Mouse (Mus musculus): ENCODE measurements around the gene Lasp1. TPM values are rescaled to one million over a fixed set of nuclear protein-coding genes. Genes with fewer than 3 reads are reported as not detected.

The Lasp1 gene
- total and polyA plus RNA-seq, 3 experiments, result 28.2 to 31.6 (median 31.1) TPM

- H3K79me2 ChIP-seq (replicated peaks; ENCODE audit: control insufficient read depth, insufficient read depth, low read length), result peaks cover 2% of the 10 kb centered on the region; the same call in 1 of the 2 replicates
- DNase-seq, result peak in 1 of 2 experiments; percentile 24
- H3K27me3 ChIP-seq (ENCODE audit: control insufficient read depth, insufficient read depth, low read length), result no peaks in the 10 kb centered on the region
- 55% methylated on average over 7 of the region's 7 CpGs for WGBS
- H3K27ac ChIP-seq, result peak overlapping the region; percentile 79
- no peak overlapping the region for H3K9ac ChIP-seq (ENCODE audit: low read depth, low read length)
- TF ChIP-seq CTCF (IDR thresholded peaks at IDR 0.05), result no peak
- TF ChIP-seq POLR2A (IDR thresholded peaks at IDR 0.05; ENCODE audit: insufficient read depth, low read depth, low read length), result no peak
- no peak for TF ChIP-seq EP300 (IDR thresholded peaks at IDR 0.05; ENCODE audit: insufficient read depth, low read depth, low read length)
- H3K4me1 ChIP-seq (ENCODE audit: control insufficient read depth, insufficient read depth, low read length), result peaks cover 61% of the 10 kb centered on the region
- intact Hi-C loops (cut with DNase I), result loop anchor here (2.0 kb wide), 1 partner anchor 14 kb away; no protein-coding TSS in a partner anchor
- H3K4me3 ChIP-seq, result no peak overlapping the region
- H3K36me3 ChIP-seq (ENCODE audit: control insufficient read depth, insufficient read depth, low read length), result peaks cover 33% of the 10 kb centered on the region
These were observed 7.8 kb downstream of the Lasp1 start for GRCm38 (mm10) chr11:97806613-97806964.

DNA sequence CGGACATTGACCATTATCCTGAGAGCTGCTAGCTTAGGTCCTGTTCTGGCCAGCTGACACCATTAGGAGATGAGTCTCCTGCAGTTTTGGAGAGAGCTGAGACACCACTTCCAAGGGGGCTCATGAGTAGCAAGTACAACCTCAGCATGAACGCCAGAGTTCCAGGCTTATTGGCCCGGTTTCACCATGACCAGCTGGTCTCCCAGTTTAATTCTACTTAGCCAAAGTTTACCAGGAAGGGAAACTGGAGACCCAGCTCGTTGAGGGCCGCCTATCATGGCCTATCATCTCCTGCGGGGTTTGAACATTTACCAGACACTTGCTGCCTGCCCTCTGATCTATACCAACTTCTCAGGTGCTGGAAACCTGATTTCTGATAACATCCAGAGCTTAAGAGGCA is 8.8 kb downstream of the Lasp1 start:
- intact Hi-C loops (cut with DNase I), result loop anchor here (2.0 kb wide), 1 partner anchor 13 kb away; no protein-coding TSS in a partner anchor
- Histone ChIP-seq H3K27me3 (ENCODE audit: control insufficient read depth, insufficient read depth, low read length) (no peaks in the 10 kb centered on the region), H3K27ac (peak overlapping the region; percentile 70), H3K79me2 (replicated peaks; ENCODE audit: control insufficient read depth, insufficient read depth, low read length) (peaks cover 2% of the 10 kb centered on the region), H3K36me3 (ENCODE audit: control insufficient read depth, insufficient read depth, low read length) (peaks cover 33% of the 10 kb centered on the region), H3K9ac (ENCODE audit: low read depth, low read length) (no peak overlapping the region), H3K4me3 (no peak overlapping the region), H3K4me1 (ENCODE audit: control insufficient read depth, insufficient read depth, low read length) (peaks cover 59% of the 10 kb centered on the region)
- DNase-seq, result peak in 1 of 2 experiments; percentile 70
- TF ChIP-seq CTCF (IDR thresholded peaks at IDR 0.05) (no peak), EP300 (IDR thresholded peaks at IDR 0.05; ENCODE audit: insufficient read depth, low read depth, low read length) (no peak), POLR2A (IDR thresholded peaks at IDR 0.05; ENCODE audit: insufficient read depth, low read depth, low read length) (no peak)
- 30% methylated on average over 6 of the region's 6 CpGs for WGBS

- 37% methylated on average over 2 of the region's 2 CpGs for WGBS
- Histone ChIP-seq H3K79me2 (replicated peaks; ENCODE audit: control insufficient read depth, insufficient read depth, low read length) (peaks cover 2% of the 10 kb centered on the region), H3K4me1 (ENCODE audit: control insufficient read depth, insufficient read depth, low read length) (peaks cover 61% of the 10 kb centered on the region), H3K9ac (ENCODE audit: low read depth, low read length) (no peak overlapping the region), H3K27ac (peak overlapping the region; percentile 70), H3K27me3 (ENCODE audit: control insufficient read depth, insufficient read depth, low read length) (no peaks in the 10 kb centered on the region), H3K4me3 (no peak overlapping the region; the same call in 1 of the 2 replicates), H3K36me3 (ENCODE audit: control insufficient read depth, insufficient read depth, low read length) (peaks cover 32% of the 10 kb centered on the region)
- peak; percentile 62 to 73 for DNase-seq
- intact Hi-C loops (cut with DNase I), result no loop called here
- peak; percentile 68; the same call in 1 of the 2 replicates for TF ChIP-seq EP300 (IDR thresholded peaks at IDR 0.05; ENCODE audit: insufficient read depth, low read depth, low read length)
- TF ChIP-seq CTCF (IDR thresholded peaks at IDR 0.05), result no peak
These were observed 9.3 kb downstream of the Lasp1 start for GRCm38 (mm10) chr11:97808093-97808492.

DNA sequence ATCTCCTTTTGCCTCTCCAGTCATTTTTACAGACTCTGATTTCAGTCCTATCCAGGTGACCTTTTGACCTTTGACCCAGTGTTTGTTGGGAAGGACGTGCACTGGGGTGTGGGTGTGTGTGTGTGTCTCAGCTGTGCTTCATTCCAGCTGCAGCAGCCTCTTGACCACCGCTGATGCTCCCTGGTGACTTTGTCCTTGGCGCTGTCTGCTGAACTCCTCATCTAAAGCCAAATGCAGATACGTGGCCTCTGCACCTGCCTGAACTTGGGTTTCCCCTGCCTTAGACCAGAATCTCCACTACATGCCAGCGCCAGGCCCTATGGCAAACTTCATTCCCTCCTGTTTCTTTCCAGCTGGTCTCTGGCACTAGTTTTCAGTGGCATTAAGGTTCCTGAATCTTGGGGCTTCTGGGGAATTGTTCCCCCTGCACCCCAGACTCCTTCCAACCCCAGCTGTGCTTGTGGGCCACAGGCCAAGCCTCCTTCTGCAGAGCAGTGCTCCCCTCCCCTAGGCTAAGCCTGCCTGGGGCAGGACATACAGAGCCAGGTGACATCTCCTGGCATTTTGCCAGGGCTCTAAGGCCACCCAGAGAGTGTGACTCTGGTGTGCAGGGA is 9.9 kb downstream of the Lasp1 start:
- H3K27me3 ChIP-seq (ENCODE audit: control insufficient read depth, insufficient read depth, low read length), result no peaks in the 10 kb centered on the region
- peak overlapping the region; percentile 2; the same call in 1 of the 2 replicates for H3K9ac ChIP-seq (ENCODE audit: low read depth, low read length)
- DNase-seq, result peak in 1 of 2 experiments; percentile 52
- TF ChIP-seq EP300 (IDR thresholded peaks at IDR 0.05; ENCODE audit: insufficient read depth, low read depth, low read length) (no peak), CTCF (IDR thresholded peaks at IDR 0.05) (no peak), POLR2A (IDR thresholded peaks at IDR 0.05; ENCODE audit: insufficient read depth, low read depth, low read length) (no peak)
- peak overlapping the region; percentile 70 for H3K27ac ChIP-seq
- 27% methylated on average over 5 of the region's 5 CpGs for WGBS
- no peak overlapping the region for H3K4me3 ChIP-seq
- H3K36me3 ChIP-seq (ENCODE audit: control insufficient read depth, insufficient read depth, low read length), result peaks cover 31% of the 10 kb centered on the region
- intact Hi-C loops (cut with DNase I), result no loop called here
- peaks cover 2% of the 10 kb centered on the region for H3K79me2 ChIP-seq (replicated peaks; ENCODE audit: control insufficient read depth, insufficient read depth, low read length)
- H3K4me1 ChIP-seq (ENCODE audit: control insufficient read depth, insufficient read depth, low read length), result peaks cover 64% of the 10 kb centered on the region

DNA sequence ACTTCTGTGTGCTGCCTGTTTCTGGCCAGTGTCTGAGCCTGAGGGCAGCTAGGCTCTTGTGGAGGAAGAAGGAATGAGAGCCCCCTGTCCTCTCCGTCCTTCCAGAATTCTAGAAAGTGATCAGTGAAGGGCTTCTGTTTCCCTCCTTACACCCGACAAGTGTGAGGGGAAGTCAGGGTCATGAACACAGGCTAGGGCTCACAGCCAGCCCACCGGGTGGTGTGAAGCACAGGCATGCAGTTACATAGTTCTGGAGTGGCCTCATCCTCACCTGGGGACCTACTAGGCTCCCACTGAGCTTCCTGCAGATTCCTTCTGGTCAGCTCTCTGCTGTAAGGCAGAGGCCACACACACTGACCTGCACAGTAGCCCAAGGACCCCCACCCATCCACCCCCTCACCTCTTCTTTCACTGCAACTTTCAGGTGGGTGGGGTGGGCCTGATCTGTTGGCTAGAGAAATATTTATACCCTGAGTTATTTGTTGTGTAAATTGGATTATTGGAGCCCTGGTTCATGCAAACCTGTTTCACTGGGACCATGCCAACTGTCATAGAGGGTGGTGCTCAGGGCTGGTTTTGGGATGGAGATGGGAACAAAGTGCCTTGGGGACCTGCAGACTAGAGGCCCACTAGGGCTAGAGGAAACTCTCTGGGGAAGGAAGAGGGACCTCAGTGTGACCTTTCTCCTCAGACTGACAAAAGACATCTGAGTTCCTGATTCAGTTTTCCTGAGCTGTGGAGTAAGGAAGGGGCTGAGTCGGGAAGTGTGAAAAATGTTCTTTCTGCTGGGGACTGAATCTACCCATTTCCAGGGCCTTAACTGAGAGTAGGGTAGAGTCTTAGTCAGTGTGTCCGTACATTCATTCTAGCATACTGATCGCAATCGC is 10.7 kb downstream of the Lasp1 start:
- Histone ChIP-seq H3K9ac (ENCODE audit: low read depth, low read length) (no peak overlapping the region), H3K27me3 (ENCODE audit: control insufficient read depth, insufficient read depth, low read length) (no peaks in the 10 kb centered on the region), H3K27ac (peak overlapping the region; percentile 70), H3K79me2 (replicated peaks; ENCODE audit: control insufficient read depth, insufficient read depth, low read length) (peaks cover 2% of the 10 kb centered on the region), H3K36me3 (ENCODE audit: control insufficient read depth, insufficient read depth, low read length) (peaks cover 29% of the 10 kb centered on the region), H3K4me3 (no peak overlapping the region), H3K4me1 (ENCODE audit: control insufficient read depth, insufficient read depth, low read length) (peaks cover 62% of the 10 kb centered on the region)
- WGBS, result 34% methylated on average over 7 of the region's 7 CpGs
- peak in 1 of 2 experiments; percentile 34 for DNase-seq
- intact Hi-C loops (cut with DNase I), result no loop called here
- TF ChIP-seq CTCF (IDR thresholded peaks at IDR 0.05) (no peak), EP300 (IDR thresholded peaks at IDR 0.05; ENCODE audit: insufficient read depth, low read depth, low read length) (no peak), POLR2A (IDR thresholded peaks at IDR 0.05; ENCODE audit: insufficient read depth, low read depth, low read length) (no peak)
